Mouse (Mus musculus) megakaryocyte-erythroid progenitor cell, adult 5-6 weeks (primary cell): ENCODE data around the gene Tmem52b. TPM values are rescaled to one million over a fixed set of nuclear protein-coding genes. Genes with fewer than 3 reads are reported as not detected.

ENCODE experiments used
- total RNA-seq, 2 experiments: library from RNA; stranded (forward) in 1 of 2; stranded (reverse) in 1 of 2; fragments of 200-1000, 215-1000 nt in 1 of 2; fragments of >200 nt in 1 of 2; fragmentation: Nextera tagmentation in 1 of 2; gene quantifications; 2 replicates each; pipeline ENCODE4 v1.2.3; 2014 to 2017

Gene Tmem52b
- total RNA-seq, 2 experiments from 2014 or later, result not detected

Other genes with a start within 250 kb of the Tmem52b start
- gene Cd69, start 237.1 kb upstream of the Tmem52b start, total RNA-seq (2014; fragmentation: Nextera tagmentation), result 7.0 and 12.2 TPM in 2 replicates
- 57.7 and 71.1 TPM in 2 replicates for gene Cd69, start 237.1 kb upstream of the Tmem52b start, total RNA-seq (2017)
- not detected in 2 replicates for gene 4922502D21Rik, start 180.8 kb upstream of the Tmem52b start, total RNA-seq (2014; fragmentation: Nextera tagmentation)
- gene 4922502D21Rik, start 180.8 kb upstream of the Tmem52b start, total RNA-seq (2017), result not detected in 2 replicates
- 0.37 and 4.4 TPM in 2 replicates for gene Clec12a, start 169.9 kb upstream of the Tmem52b start, total RNA-seq (2014; fragmentation: Nextera tagmentation)
- gene Clec12a, start 169.9 kb upstream of the Tmem52b start, total RNA-seq (2017), result 3.4 and 6.6 TPM in 2 replicates
- not detected in 2 replicates for gene Clec12b, start 126.7 kb upstream of the Tmem52b start, total RNA-seq (2014; fragmentation: Nextera tagmentation)
- not detected in 2 replicates for gene Clec12b, start 126.7 kb upstream of the Tmem52b start, total RNA-seq (2017)
- 0.47 TPM in 1 of 2 replicates, not detected in the other for gene Clec1b, start 115.3 kb upstream of the Tmem52b start, total RNA-seq (2014; fragmentation: Nextera tagmentation)
- 2.8 TPM in 1 of 2 replicates, not detected in the other for gene Clec1b, start 115.3 kb upstream of the Tmem52b start, total RNA-seq (2017)
- gene Clec9a, start 103.7 kb upstream of the Tmem52b start, total RNA-seq (2014; fragmentation: Nextera tagmentation), result not detected in 2 replicates
- gene Clec9a, start 103.7 kb upstream of the Tmem52b start, total RNA-seq (2017), result 0.47 and 0.53 TPM in 2 replicates
- not detected in 2 replicates for gene Clec1a, start 60.6 kb upstream of the Tmem52b start, total RNA-seq (2014; fragmentation: Nextera tagmentation)
- gene Clec1a, start 60.6 kb upstream of the Tmem52b start, total RNA-seq (2017), result not detected in 2 replicates
- not detected in 2 replicates for gene Olr1, start 5.4 kb upstream of the Tmem52b start, total RNA-seq (2014; fragmentation: Nextera tagmentation)
- 0.30 and 4.9 TPM in 2 replicates for gene Olr1, start 5.4 kb upstream of the Tmem52b start, total RNA-seq (2017)
- gene Gabarapl1, start 20.6 kb downstream of the Tmem52b start, total RNA-seq (2014; fragmentation: Nextera tagmentation), result 43.0 and 58.9 TPM in 2 replicates
- gene Gabarapl1, start 20.6 kb downstream of the Tmem52b start, total RNA-seq (2017), result 68.8 and 97.4 TPM in 2 replicates
- gene Klre1, start 65.3 kb downstream of the Tmem52b start, total RNA-seq (2014; fragmentation: Nextera tagmentation), result 0.30 and 1.1 TPM in 2 replicates
- 0.53 and 5.0 TPM in 2 replicates for gene Klre1, start 65.3 kb downstream of the Tmem52b start, total RNA-seq (2017)
- 2.0 TPM in 1 of 2 replicates, not detected in the other for gene Klrd1, start 79.2 kb downstream of the Tmem52b start, total RNA-seq (2014; fragmentation: Nextera tagmentation)
- gene Klrd1, start 79.2 kb downstream of the Tmem52b start, total RNA-seq (2017), result 7.4 and 28.4 TPM in 2 replicates
- 1.2 and 2.4 TPM in 2 replicates for gene Klrk1, start 111.3 kb downstream of the Tmem52b start, total RNA-seq (2014; fragmentation: Nextera tagmentation)
- 1.3 and 18.7 TPM in 2 replicates for gene Klrk1, start 111.3 kb downstream of the Tmem52b start, total RNA-seq (2017)
- not detected in 2 replicates for gene Klrc3, start 130.8 kb downstream of the Tmem52b start, total RNA-seq (2014; fragmentation: Nextera tagmentation)
- 1.3 TPM in 1 of 2 replicates, not detected in the other for gene Klrc3, start 130.8 kb downstream of the Tmem52b start, total RNA-seq (2017)
- 0.12 TPM in 1 of 2 replicates, not detected in the other for gene Klrc2, start 148.1 kb downstream of the Tmem52b start, total RNA-seq (2014; fragmentation: Nextera tagmentation)
- 0.30 and 0.47 TPM in 2 replicates for gene Klrc2, start 148.1 kb downstream of the Tmem52b start, total RNA-seq (2017)
- gene Klrc1, start 166.4 kb downstream of the Tmem52b start, total RNA-seq (2014; fragmentation: Nextera tagmentation), result 1.8 TPM in 1 of 2 replicates, not detected in the other
- 26.3 TPM in 1 of 2 replicates, not detected in the other for gene Klrc1, start 166.4 kb downstream of the Tmem52b start, total RNA-seq (2017)
- gene Klri1, start 204.6 kb downstream of the Tmem52b start, total RNA-seq (2014; fragmentation: Nextera tagmentation), result 1.1 TPM in 1 of 2 replicates, not detected in the other
- 4.0 TPM in 1 of 2 replicates, not detected in the other for gene Klri1, start 204.6 kb downstream of the Tmem52b start, total RNA-seq (2017)
- gene Klri2, start 227.9 kb downstream of the Tmem52b start, total RNA-seq (2014; fragmentation: Nextera tagmentation), result 0.59 TPM in 1 of 2 replicates, not detected in the other
- 3.3 TPM in 1 of 2 replicates, not detected in the other for gene Klri2, start 227.9 kb downstream of the Tmem52b start, total RNA-seq (2017)